Mouse (Mus musculus) limb, embryonic 11.5 days (tissue): ENCODE measurements at regions not wholly inside any gene's neighbourhood (a gene's known extent, or its start where the extent isn't known, plus 50 kb on each side); places are given as distances from the start of the nearest gene placed in this dataset.

Experiments used
- ATAC-seq: fragments of 200-750 bp; cut with Nextera tagmentation; 2 replicates; pipeline ENCODE4 v1.8.0; 2017; ENCODE audit warnings: low read depth; ENCODE audit not compliant: insufficient number of reproducible peaks, low FRiP score, low TSS enrichment
- DNase-seq: peaks from one replicate; pipeline ENCODE4 v3.0.0-alpha.2; 2015; ENCODE audit warnings: low spot score
- H3K27ac ChIP-seq: fragments of 300-500 bp; sonication (generic); replicated peaks from 2 replicates; pipeline ENCODE4 v1.5.1; 2014; ENCODE audit warnings: low read depth, mild to moderate bottlenecking, low read length
- H3K27me3 ChIP-seq: fragments of 300-500 bp; sonication (generic); 2 replicates; pipeline ENCODE4 v1.6.1; 2014; ENCODE audit warnings: mild to moderate bottlenecking, low read length, mixed read lengths; ENCODE audit not compliant: control insufficient read depth, insufficient read depth
- H3K36me3 ChIP-seq: fragments of 300-500 bp; sonication (generic); 2 replicates; pipeline ENCODE4 v1.6.1; 2014; ENCODE audit warnings: mild to moderate bottlenecking, low read length, moderate library complexity, mixed read lengths; ENCODE audit not compliant: control insufficient read depth, insufficient read depth
- H3K4me1 ChIP-seq: fragments of 300-500 bp; sonication (generic); 2 replicates; pipeline ENCODE4 v1.6.1; 2014; ENCODE audit warnings: low read length, mixed read lengths; ENCODE audit not compliant: control insufficient read depth, insufficient read depth
- H3K4me2 ChIP-seq: fragments of 300-500 bp; sonication (generic); 2 replicates; pipeline ENCODE4 v1.6.1; 2014; ENCODE audit warnings: low read depth, mild to moderate bottlenecking, moderate library complexity; ENCODE audit not compliant: severe bottlenecking
- H3K4me3 ChIP-seq: fragments of 300-500 bp; sonication (generic); 2 replicates; pipeline ENCODE4 v1.5.1; 2014; ENCODE audit warnings: low read depth, low read length
- H3K9ac ChIP-seq: fragments of 300-500 bp; sonication (generic); 2 replicates; pipeline ENCODE4 v1.6.1; 2014; ENCODE audit warnings: mild to moderate bottlenecking, low read length
- H3K9me3 ChIP-seq: fragments of 300-500 bp; sonication (generic); 2 replicates; pipeline ENCODE4 v1.6.1; 2016; ENCODE audit warnings: low read length; ENCODE audit not compliant: control insufficient read depth
- WGBS: fragments of 180-500 bp; shearing (Covaris S2); extraction: QIAGEN DNeasy Blood & Tissue Kit; methylation state at CpG from one replicate; pipeline ENCODE4 v1.1.7; 2014; 5-methylcytosine and 5-hydroxymethylcytosine counted together

GRCm38 (mm10) chr2:160117148-160117547 lies 216.8 kb downstream of the Gm826 start:
- no peaks in the 10 kb centered on the region for H3K36me3 ChIP-seq
- H3K9ac ChIP-seq, result no peak overlapping the region
- no peaks in the 10 kb centered on the region for H3K9me3 ChIP-seq
- no peak overlapping the region for H3K27ac ChIP-seq
- H3K4me1 ChIP-seq, result no peaks in the 10 kb centered on the region
- no peak overlapping the region for H3K4me2 ChIP-seq
- no peak overlapping the region for H3K4me3 ChIP-seq
- no peaks in the 10 kb centered on the region for H3K27me3 ChIP-seq
- DNase-seq (no peak), ATAC-seq (no peak)

GRCm38 (mm10) chr2:160111176-160111692 lies 222.7 kb downstream of the Gm826 start:
- H3K9me3 ChIP-seq, result no peaks in the 10 kb centered on the region
- ATAC-seq (no peak), DNase-seq (no peak)
- H3K4me3 ChIP-seq, result no peak overlapping the region
- no peak overlapping the region for H3K27ac ChIP-seq
- H3K4me1 ChIP-seq, result no peaks in the 10 kb centered on the region
- H3K4me2 ChIP-seq, result no peak overlapping the region
- H3K27me3 ChIP-seq, result no peaks in the 10 kb centered on the region
- H3K9ac ChIP-seq, result no peak overlapping the region
- no peaks in the 10 kb centered on the region for H3K36me3 ChIP-seq

- Histone ChIP-seq H3K36me3 (no peaks in the 10 kb centered on the region), H3K4me1 (no peaks in the 10 kb centered on the region), H3K4me3 (no peak overlapping the region), H3K4me2 (no peak overlapping the region), H3K27ac (no peak overlapping the region), H3K9me3 (no peaks in the 10 kb centered on the region), H3K27me3 (no peaks in the 10 kb centered on the region), H3K9ac (no peak overlapping the region)
- 29% methylated on average over 12 of the region's 12 CpGs for WGBS
- no peak for DNase-seq
- ATAC-seq, result no peak
These were observed 240.9 kb downstream of the Gm826 start for GRCm38 (mm10) chr2:160093078-160093477.

- H3K4me1 ChIP-seq, result no peaks in the 10 kb centered on the region
- H3K9ac ChIP-seq, result no peak overlapping the region
- ATAC-seq (no peak), DNase-seq (no peak)
- no peak overlapping the region for H3K4me2 ChIP-seq
- H3K9me3 ChIP-seq, result no peaks in the 10 kb centered on the region
- no peaks in the 10 kb centered on the region for H3K36me3 ChIP-seq
- no peaks in the 10 kb centered on the region for H3K27me3 ChIP-seq
- WGBS, result 71% methylated on average over 4 of the region's 4 CpGs
- H3K4me3 ChIP-seq, result no peak overlapping the region
- no peak overlapping the region for H3K27ac ChIP-seq
These were observed 248.0 kb downstream of the Gm826 start for GRCm38 (mm10) chr2:160085999-160086398.

- no peaks in the 10 kb centered on the region for H3K4me1 ChIP-seq
- H3K9me3 ChIP-seq, result no peaks in the 10 kb centered on the region
- H3K36me3 ChIP-seq, result no peaks in the 10 kb centered on the region
- no peak overlapping the region for H3K4me2 ChIP-seq
- no peak overlapping the region for H3K27ac ChIP-seq
- ATAC-seq (no peak), DNase-seq (no peak)
- H3K27me3 ChIP-seq, result no peaks in the 10 kb centered on the region
- 88% methylated on average over 4 of the region's 4 CpGs for WGBS
- no peak overlapping the region for H3K4me3 ChIP-seq
- no peak overlapping the region for H3K9ac ChIP-seq
These were observed 250.3 kb downstream of the Gm826 start for GRCm38 (mm10) chr2:160083674-160084073.

GRCm38 (mm10) chr2:160082106-160082653 lies 251.8 kb downstream of the Gm826 start:
- Histone ChIP-seq H3K4me1 (no peaks in the 10 kb centered on the region), H3K27me3 (no peaks in the 10 kb centered on the region), H3K9me3 (no peaks in the 10 kb centered on the region), H3K4me2 (no peak overlapping the region), H3K4me3 (no peak overlapping the region), H3K27ac (no peak overlapping the region), H3K9ac (no peak overlapping the region), H3K36me3 (no peaks in the 10 kb centered on the region)
- 51% methylated on average over 5 of the region's 5 CpGs for WGBS
- no peak for DNase-seq
- no peak for ATAC-seq

- Histone ChIP-seq H3K36me3 (no peaks in the 10 kb centered on the region), H3K4me3 (no peak overlapping the region), H3K4me2 (no peak overlapping the region), H3K27ac (no peak overlapping the region), H3K9me3 (no peaks in the 10 kb centered on the region), H3K4me1 (no peaks in the 10 kb centered on the region), H3K9ac (no peak overlapping the region), H3K27me3 (no peaks in the 10 kb centered on the region)
- WGBS, result 65% methylated on average over 3 of the region's 3 CpGs
- no peak for ATAC-seq
- DNase-seq, result no peak
These were observed 258.3 kb downstream of the Gm826 start for GRCm38 (mm10) chr2:160075694-160076093.

GRCm38 (mm10) chr2:160070441-160070840 lies 263.5 kb downstream of the Gm826 start:
- Histone ChIP-seq H3K9ac (no peak overlapping the region), H3K9me3 (no peaks in the 10 kb centered on the region), H3K27me3 (no peaks in the 10 kb centered on the region), H3K4me1 (no peaks in the 10 kb centered on the region), H3K36me3 (no peaks in the 10 kb centered on the region), H3K4me3 (no peak overlapping the region), H3K4me2 (no peak overlapping the region), H3K27ac (no peak overlapping the region)
- ATAC-seq (no peak), DNase-seq (no peak)
- 87% methylated on average over 2 of the region's 2 CpGs for WGBS

- ATAC-seq (no peak), DNase-seq (no peak)
- no peaks in the 10 kb centered on the region for H3K36me3 ChIP-seq
- no peaks in the 10 kb centered on the region for H3K27me3 ChIP-seq
- H3K4me1 ChIP-seq, result no peaks in the 10 kb centered on the region
- H3K4me2 ChIP-seq, result no peak overlapping the region
- H3K27ac ChIP-seq, result no peak overlapping the region
- no peaks in the 10 kb centered on the region for H3K9me3 ChIP-seq
- no peak overlapping the region for H3K4me3 ChIP-seq
- no peak overlapping the region for H3K9ac ChIP-seq
- 81% methylated on average over 4 of the region's 4 CpGs for WGBS
These were observed 265.2 kb downstream of the Gm826 start for GRCm38 (mm10) chr2:160068772-160069171.
